Mouse (Mus musculus): ENCODE measurements at regions not wholly inside any gene's neighbourhood (a gene's known extent, or its start where the extent isn't known, plus 50 kb on each side); places are given as distances from the start of the nearest gene placed in this dataset.

DNA sequence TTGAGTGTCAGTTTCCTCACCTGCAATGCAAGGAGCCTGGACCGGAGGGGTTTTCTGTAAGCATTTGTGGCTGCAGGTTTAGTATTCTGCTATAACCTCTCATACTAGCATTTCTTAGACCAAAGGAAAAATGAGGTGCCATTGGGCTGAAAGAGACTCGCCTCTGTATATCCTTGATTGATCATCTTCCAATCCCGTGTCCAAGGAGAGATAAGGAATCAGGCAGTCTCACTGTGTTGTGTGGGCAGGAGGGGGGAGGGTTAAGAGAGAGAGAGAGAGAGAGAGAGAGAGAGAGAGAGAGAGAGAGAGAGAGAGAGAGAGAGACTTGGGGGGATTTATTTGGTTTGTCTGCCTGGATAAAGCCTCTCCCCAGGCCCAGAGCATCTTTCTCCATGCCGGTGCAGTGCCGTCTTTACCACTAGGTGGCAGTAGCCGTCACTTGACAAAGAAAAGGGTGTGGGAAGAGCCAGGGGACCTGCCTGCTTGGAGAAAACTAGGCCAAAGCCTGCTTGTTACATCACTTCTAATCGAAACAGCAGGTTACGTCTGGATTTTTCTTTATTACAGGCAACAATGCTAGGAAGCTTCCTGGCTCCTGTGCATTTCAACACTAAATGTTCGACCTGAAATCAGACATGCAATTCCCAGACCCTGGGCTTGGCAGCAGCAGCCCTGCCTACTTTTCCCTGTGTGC, 56.1 kb upstream of the Ces5a start:
- DNase-seq = peak; percentile 92 to 94

DNA sequence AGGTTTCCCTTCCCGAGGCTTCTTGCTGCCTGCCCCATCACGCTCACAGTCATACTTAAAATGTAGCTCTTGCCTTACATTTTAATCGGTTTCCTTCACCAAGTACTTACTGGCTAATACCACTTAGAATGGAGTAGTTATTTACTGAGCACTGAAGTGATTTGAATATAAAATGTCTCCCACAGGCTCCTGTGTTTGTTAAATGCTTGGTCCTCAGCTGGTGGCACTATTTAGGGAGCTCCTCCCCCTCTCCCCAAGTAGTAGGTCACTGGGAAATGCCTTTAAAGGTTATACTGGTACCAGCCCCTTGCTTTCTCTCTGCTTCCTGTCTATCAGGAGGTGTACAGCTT, 56.6 kb upstream of the Ces5a start:
- DNase-seq = no peak

DNA sequence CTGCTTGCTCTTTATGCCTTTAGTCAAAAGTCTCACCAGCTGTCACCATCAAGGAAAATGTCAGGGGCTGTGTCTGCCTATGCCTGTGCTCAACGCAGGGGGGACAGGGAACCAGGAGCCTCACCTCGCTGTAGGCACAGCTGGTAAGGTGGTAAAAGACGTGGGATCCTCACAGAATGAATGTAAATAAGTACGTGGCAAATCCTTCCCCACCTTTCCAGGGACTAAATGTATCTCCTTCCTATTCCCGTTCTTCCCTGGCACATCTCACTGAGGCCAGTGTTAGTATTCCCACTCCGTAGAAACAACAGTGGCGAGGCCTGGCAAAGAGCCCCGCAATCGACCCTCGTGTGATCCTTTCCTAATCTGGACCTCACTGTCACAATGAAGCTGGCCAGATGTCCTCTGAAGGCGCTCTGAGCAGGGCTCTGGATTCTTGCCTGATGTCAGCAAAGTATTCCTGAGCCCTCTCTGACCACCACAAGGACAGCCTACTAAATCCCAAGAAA, 63.0 kb upstream of the Ces5a start:
- DNase-seq = no peak

DNA sequence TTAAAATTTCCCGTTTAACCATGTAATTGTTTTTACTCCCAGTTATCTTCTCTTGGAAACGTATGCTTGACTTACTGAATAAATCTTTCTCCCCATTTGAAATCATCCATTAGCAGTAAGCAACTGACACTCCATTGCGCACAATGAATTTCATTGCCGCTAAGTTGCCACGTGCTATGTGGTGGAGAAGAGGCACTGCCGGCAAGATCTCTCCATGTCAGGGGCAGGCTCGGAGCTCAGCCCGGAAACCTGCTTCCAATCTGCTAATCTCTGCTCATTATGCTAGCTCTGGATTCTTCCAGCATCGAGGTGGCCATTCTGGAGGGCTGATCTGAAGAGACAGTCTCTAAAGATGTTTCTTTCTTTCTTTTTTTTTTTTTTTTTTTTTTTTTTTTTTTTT, 63.7 kb upstream of the Ces5a start:
- DNase-seq = no peak

DNA sequence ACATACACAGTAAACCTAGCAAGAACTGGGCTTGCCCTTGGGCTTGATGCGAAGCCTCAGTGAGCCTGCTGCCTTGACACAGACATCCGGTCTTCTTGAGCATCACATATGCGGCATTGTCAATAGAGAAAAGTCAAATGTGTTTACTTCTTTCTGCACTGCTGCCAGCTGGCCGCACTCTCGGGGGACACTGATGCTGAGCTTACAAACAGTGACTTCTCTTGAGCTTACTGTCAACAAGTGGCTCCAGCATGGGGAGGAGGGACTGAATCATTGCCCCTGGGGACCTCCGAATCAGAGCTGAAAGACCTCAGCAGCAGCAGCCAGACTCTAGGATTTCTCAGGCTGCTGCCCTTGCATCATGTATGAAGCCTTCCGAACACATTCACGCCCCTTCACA, 64.1 kb upstream of the Ces5a start:
- DNase-seq = no peak

DNA sequence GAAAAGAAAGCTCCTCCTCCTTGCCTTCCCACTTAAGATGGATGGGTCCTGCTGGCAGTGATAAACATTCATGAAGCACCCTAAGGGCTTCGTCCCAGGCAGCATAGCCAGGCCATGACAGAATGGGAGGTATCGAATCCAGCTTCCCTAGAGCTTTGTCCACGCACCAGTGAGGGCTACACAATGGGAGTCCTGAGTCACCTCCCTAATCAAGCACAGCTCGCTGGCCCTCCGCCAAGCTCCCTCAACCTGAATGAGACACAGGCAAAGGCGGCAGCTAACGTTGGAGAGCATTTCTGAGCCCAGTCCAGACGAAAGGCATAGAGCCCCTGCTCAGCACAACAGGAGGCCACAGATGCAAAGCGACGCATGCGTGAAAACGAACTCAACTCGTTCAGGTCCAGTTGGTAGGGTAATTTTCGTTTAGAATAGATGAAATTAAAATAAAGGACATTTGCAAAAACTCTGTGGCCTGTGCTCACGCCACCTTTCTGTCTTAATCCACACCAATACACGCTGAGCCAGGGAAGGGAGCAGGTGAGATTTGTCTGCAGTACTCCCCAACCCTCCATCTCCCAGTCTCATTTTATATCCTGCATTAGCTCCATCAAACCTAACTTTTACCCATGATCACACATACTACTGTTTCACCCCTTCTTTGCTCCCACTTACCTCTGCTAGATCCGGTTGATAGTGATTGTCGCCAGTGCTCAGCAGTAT, 91.3 kb upstream of the Ces5a start:
- peak; percentile 79 to 80 for DNase-seq

DNA sequence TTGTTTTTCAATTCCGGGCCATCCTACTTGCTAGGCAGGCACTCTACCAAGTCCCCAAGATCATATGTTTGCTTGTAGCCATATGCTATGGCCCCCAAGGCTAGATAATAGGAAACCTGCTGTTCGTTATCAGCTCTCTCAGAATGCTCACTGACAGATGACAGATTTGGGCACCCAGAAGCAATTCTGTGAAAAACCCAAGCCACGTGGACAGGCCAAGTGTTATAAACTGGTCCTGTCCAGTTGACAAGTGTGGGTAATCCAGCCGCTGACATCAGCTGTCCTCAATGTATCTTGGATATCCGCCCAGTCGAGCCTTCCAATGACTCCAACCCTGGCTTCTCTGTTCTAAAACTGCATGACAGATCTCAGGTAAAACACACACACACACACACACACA, 92.0 kb upstream of the Ces5a start:
- DNase-seq = peak in 1 of 2 experiments; percentile 8

DNA sequence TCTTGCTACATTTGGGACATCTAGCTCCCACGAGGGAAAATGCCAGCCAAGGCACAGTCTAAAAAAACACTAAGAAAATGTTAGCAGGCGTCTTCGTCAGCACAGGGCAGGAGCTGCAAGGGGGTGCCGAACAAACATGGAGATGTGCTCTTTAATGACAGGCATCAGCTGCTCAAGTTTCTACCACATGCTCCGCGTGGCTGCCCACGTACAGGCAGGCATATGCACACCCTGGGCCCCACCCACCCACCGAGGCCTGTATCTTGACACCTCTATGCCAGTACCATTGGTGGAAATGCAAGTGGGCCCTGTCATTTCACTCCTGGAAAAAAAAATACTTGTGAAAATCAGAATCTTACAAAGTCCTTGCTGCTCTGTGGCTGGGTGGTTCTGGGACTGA, 97.3 kb upstream of the Ces5a start:
- DNase-seq = no peak

DNA sequence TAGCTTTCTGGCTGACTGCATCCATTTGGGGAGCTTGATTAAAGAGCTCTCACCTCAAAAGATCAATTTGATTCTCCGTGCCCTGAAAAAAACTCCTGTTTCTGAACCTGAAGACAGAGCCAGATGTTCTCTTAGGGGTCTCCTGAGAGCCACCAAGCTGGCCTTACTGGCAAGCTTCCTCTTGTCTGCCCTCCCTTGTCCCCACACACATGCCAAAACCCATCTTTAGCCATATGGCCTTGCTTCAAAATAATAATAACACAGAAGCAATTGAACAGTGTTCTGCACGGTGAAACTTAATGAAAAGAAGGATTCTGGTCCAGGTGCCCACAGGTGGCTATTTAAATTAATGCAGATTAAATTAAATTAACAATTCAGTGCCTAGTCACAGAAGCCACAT, 107.1 kb upstream of the Ces5a start:
- no peak for DNase-seq

DNA sequence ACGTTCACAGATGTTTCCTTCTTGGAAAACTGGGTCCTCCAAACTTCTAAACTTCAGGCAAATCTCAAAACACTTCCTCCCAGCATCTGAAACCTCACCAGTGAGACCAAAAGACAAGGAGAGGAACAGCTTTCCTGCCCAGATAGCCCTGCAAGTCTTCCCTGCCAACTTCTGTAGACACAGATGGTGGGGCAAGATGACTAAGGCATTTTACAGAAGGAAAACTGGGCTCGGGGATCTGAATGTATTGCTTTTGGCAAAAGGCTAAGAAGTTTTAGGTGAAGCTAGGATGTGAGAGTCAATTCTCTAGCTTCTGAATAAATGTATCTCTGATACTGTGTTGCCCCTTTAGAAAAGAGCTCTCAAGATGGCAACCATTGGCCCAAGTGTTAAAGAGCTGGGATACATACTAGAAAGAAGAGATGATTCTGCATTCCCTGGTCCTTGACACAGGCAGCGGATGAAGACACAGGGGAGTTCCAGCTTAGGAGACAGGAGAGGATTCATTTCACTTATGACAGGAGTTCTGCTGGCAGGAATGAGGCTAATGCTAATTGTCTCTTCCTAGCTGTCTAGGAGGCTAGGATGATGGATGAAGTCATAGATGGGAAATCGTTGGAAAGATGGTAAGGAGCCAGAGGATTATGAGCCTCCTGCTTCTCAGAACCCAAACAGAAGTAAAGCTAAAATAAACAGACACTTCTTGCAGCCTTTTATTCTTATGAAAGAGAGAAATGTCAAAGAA, 108.0 kb upstream of the Ces5a start:
- DNase-seq = peak in 1 of 2 experiments; percentile 12

DNA sequence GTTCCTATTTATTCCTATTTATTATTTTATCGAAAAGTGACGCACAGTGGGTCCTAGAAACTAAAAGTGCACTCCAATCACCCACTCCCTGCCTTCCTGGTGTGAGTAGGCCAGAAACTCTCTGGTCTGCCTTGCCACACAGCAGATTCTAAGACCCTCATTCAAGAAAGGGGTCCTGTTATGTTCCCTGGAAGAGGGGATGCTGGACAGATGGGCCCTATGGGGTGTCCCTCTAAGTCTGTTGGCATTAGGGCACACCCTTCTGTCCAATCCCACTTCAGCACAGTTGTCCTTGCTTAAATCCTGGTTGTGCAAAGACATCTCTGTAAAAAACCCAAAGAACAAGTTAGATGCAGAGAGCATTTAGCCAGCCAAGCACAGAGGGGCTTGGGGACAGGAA, 117.8 kb upstream of the Ces5a start:
- no peak for DNase-seq

DNA sequence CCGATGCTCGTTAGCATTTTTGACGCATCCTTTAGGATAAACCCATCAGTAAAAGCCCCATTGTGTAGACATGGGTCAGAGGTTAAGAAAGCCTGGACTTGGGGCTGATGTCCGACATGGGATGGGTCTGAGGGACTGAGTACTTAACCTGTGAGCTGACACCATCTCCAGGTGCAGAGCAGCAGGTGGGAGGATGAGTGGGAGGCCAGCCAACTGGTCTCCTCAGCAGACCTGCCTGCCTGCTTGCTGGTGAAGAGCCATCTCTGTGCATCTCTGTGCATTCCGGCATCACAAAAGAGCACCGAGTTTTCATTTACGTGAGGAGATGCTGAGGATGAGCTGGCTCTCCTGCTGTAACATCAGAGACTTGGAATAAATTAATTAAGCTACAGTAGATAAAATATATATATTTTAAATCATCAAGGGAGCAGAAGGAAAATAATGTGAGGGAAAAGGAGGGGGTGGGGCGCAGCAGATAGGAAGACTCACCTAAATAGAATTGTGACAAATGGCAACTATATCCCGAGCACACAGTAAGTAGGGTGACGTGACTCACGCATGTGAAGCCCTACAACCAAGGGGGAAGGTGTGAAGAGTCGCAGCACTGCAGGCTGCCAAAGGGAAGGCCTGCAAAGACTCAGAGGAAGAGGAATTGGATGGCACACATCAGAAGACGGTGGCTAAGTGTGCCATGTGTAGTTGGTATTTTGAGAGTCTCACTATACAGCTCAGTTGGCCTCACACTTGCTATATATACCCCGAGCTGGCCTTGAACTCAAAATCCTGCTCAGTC, 118.5 kb upstream of the Ces5a start:
- peak; percentile 93 to 94 for DNase-seq

DNA sequence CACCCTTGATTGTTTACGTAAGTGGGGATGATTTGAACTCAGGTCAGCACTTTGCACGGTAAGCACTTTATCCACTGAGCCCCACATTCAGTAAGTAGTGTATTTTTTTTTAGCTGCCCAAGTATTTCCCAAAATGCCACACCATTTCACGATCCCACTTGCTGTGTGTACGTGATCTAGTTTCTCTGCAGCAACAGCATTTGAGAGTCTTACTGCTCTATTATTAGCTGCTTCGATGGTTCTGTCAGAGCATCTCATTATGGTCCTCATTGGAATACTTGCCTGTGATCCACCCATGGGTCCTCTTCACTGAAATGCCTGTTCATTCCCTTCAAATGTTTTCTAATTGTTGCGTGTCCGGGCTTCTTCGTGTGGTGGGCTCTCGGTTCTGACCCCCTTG, 120.1 kb upstream of the Ces5a start:
- no peak for DNase-seq

DNA sequence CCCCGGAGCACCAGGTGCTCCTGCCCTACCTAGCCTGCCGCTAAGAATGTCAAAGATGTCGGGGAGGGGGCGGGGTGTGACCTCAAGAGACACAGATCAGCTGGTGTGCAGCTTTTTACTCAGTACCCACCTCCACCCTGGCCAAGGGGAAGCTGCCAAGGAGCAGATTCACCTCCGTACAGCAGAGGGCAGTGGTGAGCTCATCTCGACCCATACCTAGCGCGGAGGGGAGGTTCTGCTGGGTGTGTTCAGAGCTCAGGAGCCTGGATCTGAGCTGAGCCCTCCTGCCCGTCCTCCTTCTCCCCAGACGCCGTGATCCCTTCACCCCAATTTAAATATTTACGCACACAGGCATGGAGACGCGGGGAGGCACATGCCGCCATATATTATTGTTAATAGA, 126.1 kb upstream of the Ces5a start:
- peak; percentile 83 to 86 for DNase-seq

DNA sequence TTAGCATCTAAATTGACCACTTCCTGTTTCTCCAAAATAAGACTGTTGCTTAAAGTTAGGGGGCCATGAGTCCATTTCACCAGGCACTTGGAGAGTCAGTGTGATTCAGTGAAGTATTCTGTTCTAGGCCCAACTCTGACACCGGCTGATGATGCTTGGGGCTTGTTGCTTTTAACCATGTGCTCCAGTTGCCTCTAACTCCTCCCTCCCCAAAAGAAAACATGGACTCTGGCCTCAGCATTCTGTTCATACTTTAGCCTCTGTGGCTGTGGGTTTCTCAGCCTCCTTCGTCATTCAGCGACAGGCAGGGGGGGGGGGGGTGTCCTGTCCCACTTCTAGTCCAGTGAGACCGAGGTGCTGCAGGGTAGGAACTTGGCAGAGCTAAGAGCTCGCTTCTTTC, 126.6 kb upstream of the Ces5a start:
- no peak for DNase-seq

DNA sequence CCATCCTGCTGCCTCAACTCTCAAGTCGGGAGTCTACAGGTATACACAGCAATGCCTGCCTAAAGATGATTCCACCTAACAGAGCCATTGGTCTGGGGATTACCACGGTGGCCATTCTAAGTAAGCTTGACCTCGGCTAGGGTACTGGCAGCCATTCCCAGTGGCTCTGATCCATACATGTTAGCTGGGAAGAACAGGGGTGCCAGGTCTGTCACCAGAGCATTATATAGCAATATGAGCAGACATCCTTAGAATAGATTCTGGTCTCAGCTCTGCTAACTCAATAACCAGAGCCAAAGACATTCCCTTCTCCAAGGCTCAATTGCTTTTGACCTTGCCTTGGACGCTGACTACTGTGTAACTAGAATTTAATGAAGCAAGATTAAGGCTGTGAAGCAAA, 128.2 kb upstream of the Ces5a start:
- DNase-seq = no peak

DNA sequence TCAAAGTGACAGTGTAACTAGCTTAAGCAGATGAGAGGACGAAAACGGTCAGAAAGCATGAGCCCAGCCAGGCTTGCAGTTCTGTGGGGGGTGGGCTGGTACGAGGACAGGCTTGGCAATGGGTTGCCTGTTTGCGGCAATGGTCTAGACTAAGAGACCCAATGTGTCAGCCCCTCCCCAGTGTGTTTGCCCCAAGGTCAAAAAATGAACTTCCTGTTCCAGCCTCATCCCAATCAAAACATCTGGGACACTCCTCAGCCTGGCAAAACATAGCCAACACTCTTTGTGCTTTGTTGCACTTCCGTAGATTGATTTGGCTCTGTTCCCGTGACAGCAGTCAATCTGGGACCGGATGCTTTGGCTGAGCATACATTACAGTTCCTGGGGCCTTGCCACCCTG, 132.7 kb upstream of the Ces5a start:
- no peak for DNase-seq

DNA sequence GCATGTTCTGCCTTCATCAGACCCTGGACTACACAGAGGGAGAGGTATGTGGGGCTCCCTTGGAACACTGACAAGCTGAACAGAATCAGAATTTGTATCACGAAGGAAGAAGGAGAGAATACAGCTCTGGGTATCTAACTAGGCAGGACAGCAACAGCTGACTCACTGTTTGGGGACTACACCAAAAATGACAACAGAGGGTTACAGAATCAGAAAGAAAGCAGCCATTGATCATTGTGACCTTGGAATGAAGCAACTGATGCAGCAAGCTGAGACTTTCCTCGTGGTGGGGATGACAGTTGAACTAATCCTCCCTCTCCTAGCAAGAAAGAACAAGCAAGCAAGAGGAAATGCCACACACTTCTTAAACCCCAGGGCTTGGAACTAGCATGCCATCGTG, 135.0 kb upstream of the Gnao1 start:
- DNase-seq = no peak

DNA sequence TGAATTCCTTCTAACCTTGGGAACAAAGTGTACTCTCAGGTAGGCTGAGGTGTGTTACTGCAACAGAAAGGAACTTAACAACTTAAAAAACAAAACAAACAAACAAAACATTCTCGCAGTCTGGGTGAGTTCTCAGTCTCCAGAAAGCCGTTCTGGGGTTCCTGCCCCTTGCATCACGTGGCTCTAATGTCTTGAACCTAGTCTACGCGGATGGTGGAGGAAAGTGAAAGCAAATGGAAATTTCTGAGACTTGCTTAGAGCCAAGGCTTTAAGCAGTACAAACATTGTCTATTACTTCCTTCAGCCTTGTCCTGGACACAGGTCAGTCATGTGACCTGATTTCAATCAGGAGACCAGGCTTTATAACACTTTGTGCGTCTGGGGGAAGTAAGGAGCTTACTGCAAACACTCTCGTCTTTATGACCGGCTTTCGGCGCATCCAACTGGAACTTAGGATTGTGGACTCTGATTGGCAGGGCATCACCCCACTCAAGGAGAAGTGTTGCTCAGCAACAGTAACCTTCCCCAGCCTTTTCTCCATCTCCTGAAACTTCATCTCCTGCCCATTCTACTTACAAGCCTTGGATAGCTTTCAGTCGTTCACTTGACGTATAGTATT, 125.9 kb upstream of the Gnao1 start:
- DNase-seq = no peak

DNA sequence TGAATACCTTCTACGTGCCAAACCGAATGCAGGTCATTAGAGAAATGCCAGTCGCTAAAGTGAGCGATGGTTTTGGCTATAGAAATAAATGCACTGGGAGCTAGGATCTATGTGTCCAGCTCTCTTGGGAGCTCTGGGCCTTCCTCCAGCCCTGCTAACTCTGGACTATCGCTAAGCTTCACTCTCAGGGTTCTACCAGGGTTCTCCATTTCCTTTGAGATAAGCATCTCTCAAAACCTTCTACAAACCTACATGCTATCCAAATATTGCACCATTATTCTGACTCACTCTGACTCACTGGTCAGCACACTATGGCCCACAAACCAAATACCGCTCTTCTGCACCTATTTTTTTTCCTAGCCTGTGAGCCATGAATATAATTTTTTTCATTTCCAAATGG, 125.4 kb upstream of the Gnao1 start:
- DNase-seq = no peak

DNA sequence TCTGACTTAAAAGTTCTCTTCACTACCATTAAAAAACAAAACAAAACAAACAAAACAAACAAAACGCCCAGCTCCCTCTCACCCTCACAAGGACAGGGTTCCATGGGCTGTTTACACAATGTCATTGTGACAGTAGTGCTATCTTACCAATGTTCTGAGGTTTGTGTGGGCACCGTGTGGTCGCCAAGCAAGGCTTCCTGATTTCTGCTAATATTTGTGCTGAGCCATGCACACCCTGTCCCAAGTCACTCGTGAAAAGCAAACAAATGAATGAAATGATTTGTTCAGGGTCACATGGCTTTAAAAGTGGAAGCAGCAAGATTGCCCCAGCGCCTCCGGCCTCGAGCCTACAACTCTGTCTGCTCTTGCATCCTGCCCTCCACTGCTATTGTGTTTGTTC, 120.9 kb upstream of the Gnao1 start:
- no peak for DNase-seq

DNA sequence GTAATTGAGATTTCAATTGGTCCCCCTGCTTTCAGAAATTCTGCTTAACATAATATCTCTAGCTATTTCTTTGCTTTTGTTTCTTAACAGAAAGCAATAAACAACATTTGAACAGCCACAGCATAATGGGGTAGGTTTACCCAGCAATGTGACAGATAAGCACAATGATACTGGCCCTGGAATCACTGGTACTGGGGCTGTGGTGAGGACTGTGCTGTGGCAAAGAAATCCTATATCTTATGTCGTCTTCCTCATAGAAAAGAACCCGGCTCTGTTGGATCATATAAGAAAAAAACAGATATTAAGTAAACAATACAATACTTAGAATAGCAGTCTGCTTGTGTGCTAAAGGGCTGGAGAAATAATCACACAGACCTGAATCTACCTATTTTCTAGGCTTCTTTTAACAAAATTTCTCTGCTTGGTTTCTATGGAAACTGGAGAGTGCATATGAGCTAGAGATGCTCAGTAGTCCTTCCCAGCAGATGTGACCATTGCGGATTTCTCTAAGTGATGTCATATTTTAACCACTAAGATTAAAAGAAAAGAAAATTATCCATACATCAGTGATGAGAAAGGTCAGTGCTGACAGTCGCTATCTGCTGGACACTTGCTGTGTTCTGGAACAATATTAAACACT, 119.8 kb upstream of the Gnao1 start:
- DNase-seq = no peak

Data from cerebellum, postnatal 36 days (tissue).